Mouse (Mus musculus) kidney, adult 18-20 months (tissue): ENCODE measurements around the gene Dnajb14.
"Not testable (repeated sequence)": the region's sequence is repeated elsewhere in the genome, so short reads cannot be mapped to it uniquely, and the experiment has no call there.

ENCODE experiments used
- DNase-seq: peaks from one replicate; pipeline ENCODE4 v3.0.0; 2021

Gene Dnajb14

GRCm38 (mm10) chr3:137918932-137919311 lies 51.4 kb downstream of the Dnajb14 start:
- no peak for DNase-seq

GRCm38 (mm10) chr3:137919398-137919797 lies 51.9 kb downstream of the Dnajb14 start:
- DNase-seq, result no peak

GRCm38 (mm10) chr3:137920594-137920993 lies 53.1 kb downstream of the Dnajb14 start:
- DNase-seq, result no peak

- DNase-seq, result no peak
Measured at GRCm38 (mm10) chr3:137927010-137927409, 59.5 kb downstream of the Dnajb14 start.

- no peak for DNase-seq
Measured at GRCm38 (mm10) chr3:137929940-137930339, 62.5 kb downstream of the Dnajb14 start.

GRCm38 (mm10) chr3:137932748-137933147 lies 65.3 kb downstream of the Dnajb14 start:
- DNase-seq, result no peak

- no peak for DNase-seq
Measured at GRCm38 (mm10) chr3:137933986-137934385, 66.5 kb downstream of the Dnajb14 start.

- no peak for DNase-seq
Measured at GRCm38 (mm10) chr3:137935570-137936525, 68.4 kb downstream of the Dnajb14 start.

- no peak for DNase-seq
Measured at GRCm38 (mm10) chr3:137936541-137936940, 69.1 kb downstream of the Dnajb14 start.

GRCm38 (mm10) chr3:137938608-137939007 lies 71.1 kb downstream of the Dnajb14 start:
- peak; percentile 15 for DNase-seq

GRCm38 (mm10) chr3:137940757-137941156 lies 73.3 kb downstream of the Dnajb14 start:
- DNase-seq, result no peak

GRCm38 (mm10) chr3:137941555-137941954 lies 74.1 kb downstream of the Dnajb14 start:
- no peak for DNase-seq

GRCm38 (mm10) chr3:137942098-137942622 lies 74.7 kb downstream of the Dnajb14 start:
- no peak for DNase-seq

GRCm38 (mm10) chr3:137943737-137944154 lies 76.3 kb downstream of the Dnajb14 start:
- DNase-seq, result no peak

- no peak for DNase-seq
Measured at GRCm38 (mm10) chr3:137946827-137947226, 79.4 kb downstream of the Dnajb14 start.

GRCm38 (mm10) chr3:137947525-137947924 lies 80.0 kb downstream of the Dnajb14 start:
- no peak for DNase-seq

- no peak for DNase-seq
Measured at GRCm38 (mm10) chr3:137950191-137950885, 82.9 kb downstream of the Dnajb14 start.

GRCm38 (mm10) chr3:137951302-137951701 lies 83.8 kb downstream of the Dnajb14 start:
- DNase-seq, result not testable (repeated sequence)

- no peak for DNase-seq
Measured at GRCm38 (mm10) chr3:137951819-137952218, 84.3 kb downstream of the Dnajb14 start.

- no peak for DNase-seq
Measured at GRCm38 (mm10) chr3:137952225-137952913, 84.9 kb downstream of the Dnajb14 start.

GRCm38 (mm10) chr3:137952914-137953880 lies 85.7 kb downstream of the Dnajb14 start:
- no peak for DNase-seq
